Mouse (Mus musculus): ENCODE measurements at regions not wholly inside any gene's neighbourhood (a gene's known extent, or its start where the extent isn't known, plus 50 kb on each side); places are given as distances from the start of the nearest gene placed in this dataset.

GRCm38 (mm10) chr14:67143826-67144225 lies 1134.8 kb upstream of the Gulo start:
- Histone ChIP-seq H3K9ac (ENCODE audit: low read depth, low read length) (no peak overlapping the region), H3K9me3 (ENCODE audit: control insufficient read depth, low read length) (no peaks in the 10 kb centered on the region), H3K4me1 (ENCODE audit: control insufficient read depth, insufficient read depth, low read length) (peaks cover 9% of the 10 kb centered on the region), H3K27me3 (ENCODE audit: control insufficient read depth, insufficient read depth, low read length) (no peaks in the 10 kb centered on the region), H3K36me3 (ENCODE audit: control insufficient read depth, insufficient read depth, low read length) (no peaks in the 10 kb centered on the region), H3K4me3 (ENCODE audit: low read length) (no peak overlapping the region), H3K4me2 (replicated peaks; ENCODE audit: low read depth, low read length) (no peak overlapping the region), H3K27ac (ENCODE audit: low read depth, low read length) (no peak overlapping the region)
- ATAC-seq (ENCODE audit: low FRiP score, low TSS enrichment) = no peak
- WGBS = 73% methylated on average over 6 of the region's 6 CpGs

GRCm38 (mm10) chr14:67142556-67143250 lies 1133.7 kb upstream of the Gulo start:
- H3K27ac ChIP-seq (ENCODE audit: low read depth, low read length) = no peak overlapping the region
- H3K4me1 ChIP-seq (ENCODE audit: control insufficient read depth, insufficient read depth, low read length) = peaks cover 9% of the 10 kb centered on the region
- no peak overlapping the region for H3K9ac ChIP-seq (ENCODE audit: low read depth, low read length)
- no peaks in the 10 kb centered on the region for H3K36me3 ChIP-seq (ENCODE audit: control insufficient read depth, insufficient read depth, low read length)
- WGBS = 85% methylated on average over 6 of the region's 6 CpGs
- no peak for ATAC-seq (ENCODE audit: low FRiP score, low TSS enrichment)
- no peaks in the 10 kb centered on the region for H3K27me3 ChIP-seq (ENCODE audit: control insufficient read depth, insufficient read depth, low read length)
- no peaks in the 10 kb centered on the region for H3K9me3 ChIP-seq (ENCODE audit: control insufficient read depth, low read length)
- no peak overlapping the region for H3K4me2 ChIP-seq (replicated peaks; ENCODE audit: low read depth, low read length)
- H3K4me3 ChIP-seq (ENCODE audit: low read length) = no peak overlapping the region

GRCm38 (mm10) chr14:67141581-67142441 lies 1132.8 kb upstream of the Gulo start:
- no peak for ATAC-seq (ENCODE audit: low FRiP score, low TSS enrichment)
- WGBS = 16% methylated on average over 15 of the region's 15 CpGs
- Histone ChIP-seq H3K9ac (ENCODE audit: low read depth, low read length) (peak overlapping the region; percentile 23; the same call in 1 of the 2 replicates), H3K27ac (ENCODE audit: low read depth, low read length) (no peak overlapping the region), H3K4me3 (ENCODE audit: low read length) (no peak overlapping the region), H3K27me3 (ENCODE audit: control insufficient read depth, insufficient read depth, low read length) (no peaks in the 10 kb centered on the region), H3K4me2 (replicated peaks; ENCODE audit: low read depth, low read length) (no peak overlapping the region), H3K9me3 (ENCODE audit: control insufficient read depth, low read length) (no peaks in the 10 kb centered on the region), H3K4me1 (ENCODE audit: control insufficient read depth, insufficient read depth, low read length) (peaks cover 9% of the 10 kb centered on the region), H3K36me3 (ENCODE audit: control insufficient read depth, insufficient read depth, low read length) (no peaks in the 10 kb centered on the region)

DNA sequence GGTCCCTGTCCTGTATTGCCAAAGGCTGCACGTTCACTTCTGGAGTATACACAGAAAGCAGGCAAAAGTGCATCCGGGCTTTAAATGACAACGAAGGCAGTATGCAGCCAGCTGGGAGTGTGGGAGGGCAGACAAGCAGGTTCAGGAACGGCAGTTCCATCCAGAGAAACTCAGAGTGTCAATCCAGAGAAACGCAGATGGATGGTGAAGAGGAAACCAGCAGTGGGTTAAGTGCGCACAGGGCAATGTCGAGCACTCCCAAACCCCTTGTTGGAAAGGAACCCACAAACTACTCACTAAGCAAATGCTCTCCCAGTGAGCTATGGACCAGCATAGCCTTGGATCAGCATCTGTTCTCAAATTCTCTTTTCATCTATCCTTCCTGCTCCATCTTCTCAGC lies 1132.1 kb upstream of the Gulo start:
- Histone ChIP-seq H3K4me2 (replicated peaks; ENCODE audit: low read depth, low read length) (no peak overlapping the region), H3K27ac (ENCODE audit: low read depth, low read length) (no peak overlapping the region), H3K9ac (ENCODE audit: low read depth, low read length) (no peak overlapping the region), H3K9me3 (ENCODE audit: control insufficient read depth, low read length) (no peaks in the 10 kb centered on the region), H3K4me3 (ENCODE audit: low read length) (no peak overlapping the region), H3K27me3 (ENCODE audit: control insufficient read depth, insufficient read depth, low read length) (no peaks in the 10 kb centered on the region), H3K4me1 (ENCODE audit: control insufficient read depth, insufficient read depth, low read length) (peaks cover 9% of the 10 kb centered on the region), H3K36me3 (ENCODE audit: control insufficient read depth, insufficient read depth, low read length) (no peaks in the 10 kb centered on the region)
- 47% methylated on average over 7 of the region's 7 CpGs for WGBS
- no peak for ATAC-seq (ENCODE audit: low FRiP score, low TSS enrichment)

GRCm38 (mm10) chr14:67139674-67140073 lies 1130.7 kb upstream of the Gulo start:
- no peaks in the 10 kb centered on the region for H3K27me3 ChIP-seq (ENCODE audit: control insufficient read depth, insufficient read depth, low read length)
- no peak overlapping the region for H3K4me3 ChIP-seq (ENCODE audit: low read length)
- peaks cover 14% of the 10 kb centered on the region for H3K4me1 ChIP-seq (ENCODE audit: control insufficient read depth, insufficient read depth, low read length)
- no peak overlapping the region for H3K27ac ChIP-seq (ENCODE audit: low read depth, low read length)
- no peak overlapping the region for H3K9ac ChIP-seq (ENCODE audit: low read depth, low read length)
- H3K4me2 ChIP-seq (replicated peaks; ENCODE audit: low read depth, low read length) = no peak overlapping the region
- H3K9me3 ChIP-seq (ENCODE audit: control insufficient read depth, low read length) = no peaks in the 10 kb centered on the region
- no peak for ATAC-seq (ENCODE audit: low FRiP score, low TSS enrichment)
- no peaks in the 10 kb centered on the region for H3K36me3 ChIP-seq (ENCODE audit: control insufficient read depth, insufficient read depth, low read length)

DNA sequence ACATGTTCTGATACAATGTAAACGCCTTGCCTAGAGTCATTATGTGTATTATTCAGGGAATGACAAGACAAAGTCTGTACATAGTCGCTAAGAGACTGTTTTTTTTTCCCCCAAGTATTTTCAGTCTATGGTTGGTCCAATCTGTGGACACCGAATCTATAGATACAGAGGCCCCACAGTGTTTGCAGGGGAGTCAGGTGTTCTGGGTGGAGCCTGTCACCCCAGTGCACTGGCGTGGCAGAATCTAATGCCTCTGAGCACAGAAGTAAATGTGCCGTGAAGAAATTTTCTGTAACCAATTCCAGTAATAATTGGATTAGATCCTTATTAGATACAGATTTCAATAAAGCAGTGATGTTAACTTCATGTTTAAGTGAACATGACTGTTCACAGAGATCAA lies 1130.1 kb upstream of the Gulo start:
- Histone ChIP-seq H3K27ac (ENCODE audit: low read depth, low read length) (no peak overlapping the region), H3K9me3 (ENCODE audit: control insufficient read depth, low read length) (no peaks in the 10 kb centered on the region), H3K36me3 (ENCODE audit: control insufficient read depth, insufficient read depth, low read length) (no peaks in the 10 kb centered on the region), H3K4me3 (ENCODE audit: low read length) (no peak overlapping the region), H3K27me3 (ENCODE audit: control insufficient read depth, insufficient read depth, low read length) (no peaks in the 10 kb centered on the region), H3K4me2 (replicated peaks; ENCODE audit: low read depth, low read length) (no peak overlapping the region), H3K4me1 (ENCODE audit: control insufficient read depth, insufficient read depth, low read length) (peaks cover 14% of the 10 kb centered on the region), H3K9ac (ENCODE audit: low read depth, low read length) (no peak overlapping the region)
- no peak for ATAC-seq (ENCODE audit: low FRiP score, low TSS enrichment)
- WGBS = 62% methylated on average over 5 of the region's 5 CpGs

- no peak overlapping the region; the same call in 1 of the 2 replicates for H3K27ac ChIP-seq (ENCODE audit: low read depth, low read length)
- no peak overlapping the region for H3K4me3 ChIP-seq (ENCODE audit: low read length)
- 23% methylated on average over 1 of the region's 2 CpGs for WGBS
- peaks cover 6% of the 10 kb centered on the region for H3K4me1 ChIP-seq (ENCODE audit: control insufficient read depth, insufficient read depth, low read length)
- no peaks in the 10 kb centered on the region for H3K27me3 ChIP-seq (ENCODE audit: control insufficient read depth, insufficient read depth, low read length)
- H3K4me2 ChIP-seq (replicated peaks; ENCODE audit: low read depth, low read length) = no peak overlapping the region
- ATAC-seq (ENCODE audit: low FRiP score, low TSS enrichment) = no peak
- no peaks in the 10 kb centered on the region for H3K9me3 ChIP-seq (ENCODE audit: control insufficient read depth, low read length)
- no peak overlapping the region for H3K9ac ChIP-seq (ENCODE audit: low read depth, low read length)
- H3K36me3 ChIP-seq (ENCODE audit: control insufficient read depth, insufficient read depth, low read length) = no peaks in the 10 kb centered on the region
Observed at GRCm38 (mm10) chr14:67136141-67136498, 1127.1 kb upstream of the Gulo start.

- no peak overlapping the region; the same call in 1 of the 2 replicates for H3K9ac ChIP-seq (ENCODE audit: low read depth, low read length)
Observed at GRCm38 (mm10) chr14:67135221-67136140, 1126.5 kb upstream of the Gulo start.

More at GRCm38 (mm10) chr14:67135221-67136140, 1126.5 kb upstream of the Gulo start:
- WGBS = 42% methylated on average over 18 of the region's 18 CpGs
- peak overlapping the region; percentile 33; the same call in 1 of the 2 replicates for H3K27ac ChIP-seq (ENCODE audit: low read depth, low read length)
- no peaks in the 10 kb centered on the region for H3K9me3 ChIP-seq (ENCODE audit: control insufficient read depth, low read length)
- H3K4me3 ChIP-seq (ENCODE audit: low read length) = no peak overlapping the region
- H3K27me3 ChIP-seq (ENCODE audit: control insufficient read depth, insufficient read depth, low read length) = no peaks in the 10 kb centered on the region
- H3K4me1 ChIP-seq (ENCODE audit: control insufficient read depth, insufficient read depth, low read length) = peaks cover 6% of the 10 kb centered on the region
- peak; percentile 90 for ATAC-seq (ENCODE audit: low FRiP score, low TSS enrichment)
- H3K36me3 ChIP-seq (ENCODE audit: control insufficient read depth, insufficient read depth, low read length) = no peaks in the 10 kb centered on the region
- H3K4me2 ChIP-seq (replicated peaks; ENCODE audit: low read depth, low read length) = 0 out of 2 replicates have a peak overlapping the region, but pooled peaks have one; percentile 19

All from kidney, embryonic 14.5 days (tissue).